Mouse (Mus musculus) CH12.LX (cell line): ENCODE data around the gene Casz1.

Experiments used
- EP300 ChIP-seq: IDR thresholded peaks from 2 replicates; pipeline ENCODE4 v1.6.1; 2011; ENCODE audit warnings: low read length, improper control_type of control experiment
- POLR2A ChIP-seq: IDR thresholded peaks from 2 replicates; pipeline ENCODE4 v1.6.1; 2011; ENCODE audit warnings: low read depth, mild to moderate bottlenecking, improper control_type of control experiment, low read length
- POLR2AphosphoS2 ChIP-seq: IDR thresholded peaks from 2 replicates; pipeline ENCODE4 v1.6.1; 2011; ENCODE audit warnings: low read depth, low read length, improper control_type of control experiment

- no peak for TF ChIP-seq EP300
- TF ChIP-seq POLR2AphosphoS2 = no peak
- no peak for TF ChIP-seq POLR2A
These were observed 118.0 kb downstream of the Casz1 start for GRCm38 (mm10) chr4:148922221-148922700.
